Mouse (Mus musculus) ES-Bruce4 (cell line): ENCODE measurements around the gene Nmb. TPM values are rescaled to one million over a fixed set of nuclear protein-coding genes. Genes with fewer than 3 reads are reported as not detected.

Source experiments
- H3K27ac ChIP-seq: 2 replicates; pipeline ENCODE4 v1.5.1; 2012; ENCODE audit warnings: low read length, inconsistent platforms; ENCODE audit not compliant: insufficient read depth
- H3K27me3 ChIP-seq: 2 replicates; pipeline ENCODE4 v1.6.1; 2012; ENCODE audit warnings: mild to moderate bottlenecking, low read length, inconsistent platforms; ENCODE audit not compliant: control insufficient read depth, poor library complexity, insufficient read depth, severe bottlenecking
- H3K36me3 ChIP-seq: 2 replicates; pipeline ENCODE4 v1.6.1; 2012; ENCODE audit warnings: inconsistent platforms, mild to moderate bottlenecking, low read length, moderate library complexity; ENCODE audit not compliant: control insufficient read depth, poor library complexity, insufficient read depth, severe bottlenecking
- H3K4me1 ChIP-seq: one replicate; pipeline ENCODE4 v1.8.1; 2011; ENCODE audit warnings: low read length; ENCODE audit not compliant: control insufficient read depth, insufficient read depth
- H3K4me3 ChIP-seq: 2 replicates; pipeline ENCODE4 v1.5.1; 2011; ENCODE audit warnings: low read depth, mild to moderate bottlenecking, low read length
- H3K9ac ChIP-seq: 2 replicates; pipeline ENCODE4 v1.6.1; 2012; ENCODE audit warnings: low read depth, mild to moderate bottlenecking, inconsistent platforms; ENCODE audit not compliant: poor library complexity, severe bottlenecking
- H3K9me3 ChIP-seq: replicated peaks from 2 replicates; pipeline ENCODE4 v1.6.1; 2012; ENCODE audit warnings: mild to moderate bottlenecking, low read length, inconsistent platforms; ENCODE audit not compliant: control insufficient read depth, poor library complexity, insufficient read depth, severe bottlenecking
- CTCF ChIP-seq: IDR thresholded peaks from one replicate; pipeline ENCODE4 v1.8.1; 2011; ENCODE audit warnings: low read depth, low read length
- EP300 ChIP-seq: IDR thresholded peaks from 2 replicates; pipeline ENCODE4 v1.6.1; 2011; ENCODE audit warnings: low read depth, low read length; ENCODE audit not compliant: insufficient read depth
- POLR2A ChIP-seq: IDR thresholded peaks from one replicate; pipeline ENCODE4 v1.8.1; 2011; ENCODE audit warnings: low read length; ENCODE audit not compliant: insufficient read depth
- polyA plus RNA-seq: library from polyadenylated mRNA; stranded (reverse); fragments of >200 nt; gene quantifications from 2 replicates; pipeline ENCODE4 v1.2.4, GENCODE M21; 2011; ENCODE audit warnings: low read depth; ENCODE audit not compliant: missing spikeins, insufficient read depth, insufficient read length

Gene Nmb
- polyA plus RNA-seq, 1 experiment, result 5.2 TPM

DNA sequence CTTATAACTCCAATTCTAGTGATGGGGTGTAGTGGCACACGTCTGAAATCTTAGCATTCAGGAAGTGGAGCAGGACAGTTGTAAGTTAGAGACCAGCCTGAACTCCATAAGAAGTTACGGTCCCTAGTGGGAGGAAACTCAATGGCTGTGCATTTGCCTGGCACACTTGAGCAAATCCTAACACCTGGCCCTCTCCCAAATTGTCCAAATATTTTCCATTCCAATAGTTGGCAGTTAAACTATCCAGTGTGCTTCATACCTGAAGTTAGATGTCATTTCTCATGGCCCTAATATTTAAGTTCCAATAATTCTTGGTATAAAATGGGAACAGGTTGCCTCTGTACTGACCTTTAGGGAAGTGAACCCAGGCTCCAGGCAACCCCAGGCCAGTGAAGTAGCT, 36.2 kb downstream of the Nmb start:
- Histone ChIP-seq H3K27me3 (no peaks in the 10 kb centered on the region), H3K4me3 (no peak overlapping the region), H3K9ac (no peak overlapping the region), H3K36me3 (no peaks in the 10 kb centered on the region), H3K27ac (no peak overlapping the region), H3K4me1 (no peaks in the 10 kb centered on the region), H3K9me3 (no peaks in the 10 kb centered on the region)
- no peak for TF ChIP-seq EP300
- TF ChIP-seq CTCF, result no peak
- TF ChIP-seq POLR2A, result no peak

DNA sequence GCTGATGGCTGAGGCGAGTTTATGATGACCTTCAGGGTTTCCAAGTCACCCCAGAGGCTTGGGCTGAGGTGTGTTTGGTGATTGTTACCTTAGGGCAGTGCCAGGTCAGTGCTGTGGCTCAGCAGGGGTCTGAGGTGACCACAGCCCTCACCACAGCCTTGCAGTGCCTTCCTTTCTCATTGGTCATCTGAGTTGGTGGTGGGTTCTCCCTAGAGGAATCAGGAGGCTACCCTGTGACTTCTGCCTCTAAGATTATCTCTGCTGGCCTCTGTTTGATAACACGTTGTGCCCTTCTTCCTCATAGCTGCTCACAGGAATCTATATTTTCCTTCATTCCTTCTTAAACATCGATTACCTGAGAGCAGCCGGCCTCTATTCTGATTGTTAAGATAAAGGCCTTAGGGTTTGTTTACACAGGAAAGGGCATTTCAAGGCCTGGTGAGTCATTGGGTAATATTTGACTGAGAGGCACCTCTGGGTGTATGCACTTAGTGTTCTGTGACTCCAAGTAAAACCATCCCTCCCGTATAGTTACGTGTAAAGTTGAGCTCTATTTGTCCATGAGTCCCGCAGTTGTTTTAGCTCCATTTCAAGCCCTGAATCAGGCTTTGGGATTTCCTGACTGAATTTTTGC, 38.2 kb downstream of the Nmb start:
- no peaks in the 10 kb centered on the region for H3K9me3 ChIP-seq

DNA sequence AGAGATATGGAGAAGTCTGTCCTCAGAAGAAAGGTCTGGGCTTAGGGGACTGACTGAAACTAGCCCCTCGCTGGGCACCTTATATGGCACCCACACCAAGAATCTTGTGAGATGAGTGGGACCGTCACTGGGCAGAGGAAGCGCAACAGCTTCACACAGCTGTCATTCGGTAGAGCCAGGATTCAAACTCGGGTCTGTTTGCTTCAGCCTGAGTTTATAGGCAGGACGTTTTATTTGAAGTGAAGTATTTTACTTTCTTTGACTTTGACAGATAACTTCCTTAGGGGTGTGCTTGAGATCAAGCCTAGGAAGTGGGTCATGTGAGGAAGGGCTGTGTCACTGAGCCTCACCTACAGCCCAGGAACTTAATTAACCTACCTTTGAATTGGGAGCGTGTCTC, 39.4 kb downstream of the Nmb start:
- Histone ChIP-seq H3K36me3 (no peaks in the 10 kb centered on the region), H3K27me3 (no peaks in the 10 kb centered on the region), H3K27ac (no peak overlapping the region), H3K4me3 (no peak overlapping the region), H3K4me1 (peaks cover 3% of the 10 kb centered on the region), H3K9me3 (no peaks in the 10 kb centered on the region), H3K9ac (no peak overlapping the region)
- TF ChIP-seq EP300, result no peak
- no peak for TF ChIP-seq CTCF
- TF ChIP-seq POLR2A, result no peak

More for the DNA sequence above, 38.2 kb downstream of the Nmb start:
- Histone ChIP-seq H3K27ac (no peak overlapping the region), H3K9ac (no peak overlapping the region), H3K36me3 (no peaks in the 10 kb centered on the region), H3K4me3 (no peak overlapping the region), H3K27me3 (no peaks in the 10 kb centered on the region), H3K4me1 (peaks cover 3% of the 10 kb centered on the region)
- TF ChIP-seq POLR2A (no peak), EP300 (no peak), CTCF (no peak)

DNA sequence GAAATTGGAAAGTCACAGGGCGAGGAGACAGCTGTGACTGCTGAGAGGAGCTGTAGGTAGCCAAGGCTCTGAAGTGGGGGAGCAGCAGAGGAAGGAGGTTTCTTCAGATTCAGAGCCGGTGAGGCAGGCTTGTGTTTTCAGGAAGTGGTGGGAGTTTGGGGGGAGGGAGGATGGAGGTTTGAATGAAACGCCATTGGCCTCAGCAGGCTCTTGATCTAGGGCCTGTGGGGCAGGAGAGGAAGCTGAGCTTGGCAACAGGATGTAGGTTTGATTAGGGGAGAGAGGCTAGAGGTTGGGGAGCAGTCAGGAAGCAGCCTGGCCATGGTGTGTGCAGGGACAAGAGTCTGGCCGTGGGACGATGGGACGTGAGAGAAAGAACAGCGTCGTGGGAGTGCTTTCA, 40.0 kb downstream of the Nmb start:
- H3K36me3 ChIP-seq, result no peaks in the 10 kb centered on the region

DNA sequence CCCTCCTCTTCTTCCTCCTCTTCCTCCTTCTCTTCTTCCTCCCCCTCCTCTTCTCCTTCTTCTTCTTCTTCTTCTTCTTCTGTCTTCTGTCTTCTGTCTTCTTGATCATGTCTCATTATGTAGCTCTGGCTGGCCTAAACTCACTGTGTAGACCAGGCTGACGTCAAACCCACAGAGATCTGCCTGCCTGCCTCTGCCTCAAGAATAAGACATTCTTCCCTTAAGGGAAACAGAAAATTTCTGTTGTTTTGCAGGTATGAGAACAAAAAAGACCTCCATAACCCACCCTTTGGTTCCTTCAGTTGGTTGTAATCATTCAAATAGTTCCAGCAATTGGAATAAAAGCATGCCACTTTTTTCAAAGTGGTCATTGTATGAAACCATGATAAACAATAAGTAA, 40.7 kb downstream of the Nmb start:
- no peaks in the 10 kb centered on the region for H3K27me3 ChIP-seq
- TF ChIP-seq CTCF (no peak), EP300 (no peak), POLR2A (no peak)
- no peak overlapping the region for H3K4me3 ChIP-seq
- H3K9ac ChIP-seq, result no peak overlapping the region
- H3K4me1 ChIP-seq, result peaks cover 3% of the 10 kb centered on the region
- no peak overlapping the region for H3K27ac ChIP-seq
- H3K36me3 ChIP-seq, result no peaks in the 10 kb centered on the region
- H3K9me3 ChIP-seq, result no peaks in the 10 kb centered on the region

More for the DNA sequence above, 40.0 kb downstream of the Nmb start:
- no peak for TF ChIP-seq POLR2A
- TF ChIP-seq EP300, result no peak
- no peak for TF ChIP-seq CTCF
- Histone ChIP-seq H3K9me3 (no peaks in the 10 kb centered on the region), H3K27ac (no peak overlapping the region), H3K4me1 (peaks cover 3% of the 10 kb centered on the region), H3K4me3 (no peak overlapping the region), H3K9ac (no peak overlapping the region), H3K27me3 (no peaks in the 10 kb centered on the region)

DNA sequence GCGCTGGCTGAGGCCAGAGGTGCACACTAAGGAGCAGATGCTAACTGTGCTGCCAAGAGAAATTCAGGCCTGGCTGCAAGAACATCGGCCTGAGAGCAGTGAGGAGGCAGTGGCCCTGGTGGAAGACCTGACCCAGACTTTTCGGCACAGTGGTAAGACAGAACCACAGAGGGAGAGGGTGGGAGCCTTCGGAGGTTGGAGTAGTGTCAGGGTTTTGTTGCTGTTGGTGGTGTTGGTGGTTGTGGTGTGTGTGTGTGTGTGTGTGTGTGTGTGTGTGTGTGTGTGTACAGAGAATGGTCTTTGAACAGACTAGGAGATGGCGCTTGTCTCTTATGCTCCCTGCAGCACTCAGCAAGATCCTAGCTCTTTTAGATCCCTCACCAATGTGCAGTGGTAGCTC, 41.4 kb downstream of the Nmb start:
- Histone ChIP-seq H3K9ac (no peak overlapping the region), H3K27ac (no peak overlapping the region; the same call in 1 of the 2 replicates), H3K9me3 (no peaks in the 10 kb centered on the region), H3K27me3 (no peaks in the 10 kb centered on the region), H3K4me1 (peaks cover 3% of the 10 kb centered on the region), H3K36me3 (no peaks in the 10 kb centered on the region), H3K4me3 (no peak overlapping the region)
- TF ChIP-seq EP300 (no peak), CTCF (no peak), POLR2A (no peak)
